Mouse (Mus musculus): ENCODE measurements around the gene Arl6. TPM values are rescaled to one million over a fixed set of nuclear protein-coding genes. Genes with fewer than 3 reads are reported as not detected.
A peak's percentile ranks its signal among the peaks of the same experiment; 100 is the strongest.

Gene Arl6
- polyA plus RNA-seq, 1 experiment from 2014 or later: 34.8 TPM

GRCm38 (mm10) chr16:59604078-59604781 is 35.0 kb downstream of the Arl6 start:
- 43% methylated on average over 15 of the region's 15 CpGs for WGBS
- ATAC-seq (ENCODE audit: insufficient number of reproducible peaks, low FRiP score, low TSS enrichment, low read depth): no peak

GRCm38 (mm10) chr16:59600311-59601251 is 38.6 kb downstream of the Arl6 start, which contains the start of gene Crybg3:
Gene Crybg3, minus strand, starts transcription at chr16:59600979.
- H3K9me3 ChIP-seq (replicated peaks): no peaks in the 10 kb centered on the region
- no peaks in the 10 kb centered on the region for H3K36me3 ChIP-seq
- H3K4me3 ChIP-seq (replicated peaks): peak within 1 kb of the TSS; percentile 78
- H3K4me1 ChIP-seq: peaks cover 36% of the 10 kb centered on the region
- under 1% methylated on average over 90 of the region's 90 CpGs for WGBS
- peak within 1 kb of the TSS; percentile 91 for H3K27ac ChIP-seq (replicated peaks)
- peak within 1 kb of the TSS; percentile 64 for H3K4me2 ChIP-seq (replicated peaks)
- ATAC-seq (ENCODE audit: insufficient number of reproducible peaks, low FRiP score, low TSS enrichment, low read depth): peak; percentile 93
- peak within 1 kb of the TSS; percentile 63 for H3K9ac ChIP-seq
- no peaks in the 10 kb centered on the region for H3K27me3 ChIP-seq

More at GRCm38 (mm10) chr16:59604078-59604781, 35.0 kb downstream of the Arl6 start:
- H3K4me2 ChIP-seq (replicated peaks): peak overlapping the region; percentile 22
- no peak overlapping the region for H3K27ac ChIP-seq (replicated peaks)
- no peaks in the 10 kb centered on the region for H3K9me3 ChIP-seq (replicated peaks)
- no peaks in the 10 kb centered on the region for H3K36me3 ChIP-seq
- H3K9ac ChIP-seq: no peak overlapping the region
- no peak overlapping the region for H3K4me3 ChIP-seq (replicated peaks)
- H3K27me3 ChIP-seq: no peaks in the 10 kb centered on the region
- H3K4me1 ChIP-seq: peaks cover 16% of the 10 kb centered on the region

DNA sequence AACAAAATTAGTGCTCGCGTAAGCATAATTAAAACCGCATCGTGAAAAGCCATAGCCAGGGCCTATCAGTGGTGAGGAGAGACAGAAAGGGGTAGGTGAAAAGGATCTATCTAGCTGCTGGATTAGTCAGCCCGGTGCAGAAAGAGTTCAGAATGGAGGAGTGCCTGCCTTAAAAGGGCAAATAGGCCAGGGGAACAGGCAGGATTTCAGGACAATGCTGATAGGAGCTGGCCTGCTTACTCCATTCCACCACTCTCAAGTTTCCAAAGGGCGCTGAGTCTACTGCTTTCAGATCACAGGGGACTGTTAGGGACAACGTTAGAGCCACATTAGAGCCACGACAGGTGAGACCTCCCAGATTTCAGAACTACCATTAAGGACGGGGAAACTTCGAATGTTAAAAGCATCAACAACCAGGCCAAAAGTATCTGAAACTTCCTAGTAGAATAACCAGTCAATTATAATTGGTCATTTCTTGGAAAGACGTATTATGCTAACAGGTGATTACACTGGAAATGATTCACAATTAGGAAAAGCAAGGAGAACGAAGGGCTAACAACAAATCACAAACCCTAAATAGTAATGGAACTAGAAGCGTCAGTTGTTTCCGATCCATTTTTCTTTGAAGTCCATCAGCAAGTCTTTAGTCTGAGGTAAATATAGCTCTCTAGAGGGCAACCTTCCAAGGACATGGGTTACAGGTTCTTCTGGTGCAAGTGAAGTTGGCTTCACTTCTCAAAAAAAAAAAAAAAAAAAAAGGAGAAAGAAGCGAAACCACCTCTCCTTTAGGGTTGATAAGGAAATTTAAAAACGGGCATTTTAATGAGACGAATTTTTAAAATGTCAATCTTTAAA is 39.6 kb downstream of the Arl6 start:
- ATAC-seq (ENCODE audit: insufficient number of reproducible peaks, low FRiP score, low TSS enrichment, low read depth): no peak
- WGBS: 11% methylated on average over 17 of the region's 17 CpGs
- H3K4me1 ChIP-seq: peaks cover 40% of the 10 kb centered on the region

DNA sequence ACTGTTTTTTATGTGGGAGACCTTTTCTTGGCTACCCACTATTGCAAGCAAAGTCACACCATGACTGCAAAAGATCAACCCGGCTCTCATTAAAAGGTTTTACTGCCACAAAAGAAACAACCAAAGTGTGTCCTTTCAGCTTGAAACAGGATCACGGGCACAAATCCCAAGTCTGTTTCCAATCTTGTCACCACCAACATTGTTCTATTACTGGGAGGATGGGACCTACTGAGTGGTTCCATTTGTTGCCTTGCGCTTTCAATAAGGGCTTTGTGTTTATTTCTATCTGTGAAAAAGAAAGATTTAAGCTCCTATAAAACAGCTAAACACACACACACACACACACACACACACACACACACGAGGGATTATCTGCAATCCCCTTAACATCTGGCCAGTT is 40.2 kb downstream of the Arl6 start:
- H3K36me3 ChIP-seq: no peaks in the 10 kb centered on the region
- no peaks in the 10 kb centered on the region for H3K9me3 ChIP-seq (replicated peaks)
- peak overlapping the region; percentile 64 for H3K4me2 ChIP-seq (replicated peaks)
- ATAC-seq (ENCODE audit: insufficient number of reproducible peaks, low FRiP score, low TSS enrichment, low read depth): no peak
- H3K4me3 ChIP-seq (replicated peaks): peak overlapping the region; percentile 78
- no peak overlapping the region for H3K9ac ChIP-seq
- 18% methylated on average over 4 of the region's 4 CpGs for WGBS
- H3K27ac ChIP-seq (replicated peaks): no peak overlapping the region
- peaks cover 38% of the 10 kb centered on the region for H3K4me1 ChIP-seq
- H3K27me3 ChIP-seq: no peaks in the 10 kb centered on the region

More for the DNA sequence above, 39.6 kb downstream of the Arl6 start:
- Histone ChIP-seq H3K9ac (no peak overlapping the region; the same call in 1 of the 2 replicates), H3K4me3 (replicated peaks) (peak overlapping the region; percentile 78), H3K36me3 (no peaks in the 10 kb centered on the region), H3K4me2 (replicated peaks) (peak overlapping the region; percentile 64), H3K27ac (replicated peaks) (peak overlapping the region; percentile 91), H3K9me3 (replicated peaks) (no peaks in the 10 kb centered on the region), H3K27me3 (no peaks in the 10 kb centered on the region)

- no peak for ATAC-seq (ENCODE audit: insufficient number of reproducible peaks, low FRiP score, low TSS enrichment, low read depth)
- Histone ChIP-seq H3K9ac (no peak overlapping the region), H3K27ac (replicated peaks) (no peak overlapping the region), H3K4me2 (replicated peaks) (no peak overlapping the region), H3K27me3 (no peaks in the 10 kb centered on the region), H3K4me3 (replicated peaks) (no peak overlapping the region), H3K9me3 (replicated peaks) (no peaks in the 10 kb centered on the region), H3K4me1 (peaks cover 37% of the 10 kb centered on the region), H3K36me3 (no peaks in the 10 kb centered on the region)
- WGBS: 75% methylated on average over 6 of the region's 6 CpGs
Measured at GRCm38 (mm10) chr16:59597256-59597655, 41.9 kb downstream of the Arl6 start.

- no peak overlapping the region for H3K4me3 ChIP-seq (replicated peaks)
- peak; percentile 41 for ATAC-seq (ENCODE audit: insufficient number of reproducible peaks, low FRiP score, low TSS enrichment, low read depth)
- H3K27ac ChIP-seq (replicated peaks): peak overlapping the region; percentile 78; the same call in 1 of the 2 replicates
- H3K9me3 ChIP-seq (replicated peaks): no peaks in the 10 kb centered on the region
- no peaks in the 10 kb centered on the region for H3K36me3 ChIP-seq
- peaks cover 40% of the 10 kb centered on the region for H3K4me1 ChIP-seq
- H3K27me3 ChIP-seq: no peaks in the 10 kb centered on the region
- H3K4me2 ChIP-seq (replicated peaks): no peak overlapping the region
- H3K9ac ChIP-seq: no peak overlapping the region
- WGBS: 50% methylated on average over 3 of the region's 3 CpGs
Measured at GRCm38 (mm10) chr16:59594714-59595113, 44.5 kb downstream of the Arl6 start.

DNA sequence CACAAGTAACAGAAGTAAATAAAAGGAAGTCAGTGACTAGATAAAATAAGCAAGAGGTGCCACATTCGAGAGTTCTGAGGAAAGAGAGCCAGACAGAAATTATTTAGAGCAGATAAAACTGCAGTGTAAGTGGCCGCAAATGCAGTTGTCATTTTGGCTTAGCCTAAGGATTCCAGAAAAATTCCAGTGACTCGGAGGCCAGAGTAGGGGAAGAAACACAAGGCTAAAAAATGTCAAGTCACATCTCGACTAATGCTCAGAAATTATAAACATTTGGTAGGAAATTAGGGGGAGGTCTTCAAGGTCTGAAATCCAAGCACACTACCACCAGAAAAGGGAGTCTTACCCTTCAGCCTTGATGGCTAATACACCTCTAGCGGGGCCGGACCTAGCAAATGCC is 48.4 kb downstream of the Arl6 start:
- H3K4me3 ChIP-seq (replicated peaks): no peak overlapping the region
- WGBS: 31% methylated on average over 6 of the region's 6 CpGs
- H3K36me3 ChIP-seq: no peaks in the 10 kb centered on the region
- no peaks in the 10 kb centered on the region for H3K27me3 ChIP-seq
- no peak for ATAC-seq (ENCODE audit: insufficient number of reproducible peaks, low FRiP score, low TSS enrichment, low read depth)
- peaks cover 32% of the 10 kb centered on the region for H3K4me1 ChIP-seq
- H3K4me2 ChIP-seq (replicated peaks): no peak overlapping the region
- H3K9ac ChIP-seq: no peak overlapping the region
- no peaks in the 10 kb centered on the region for H3K9me3 ChIP-seq (replicated peaks)
- H3K27ac ChIP-seq (replicated peaks): no peak overlapping the region

DNA sequence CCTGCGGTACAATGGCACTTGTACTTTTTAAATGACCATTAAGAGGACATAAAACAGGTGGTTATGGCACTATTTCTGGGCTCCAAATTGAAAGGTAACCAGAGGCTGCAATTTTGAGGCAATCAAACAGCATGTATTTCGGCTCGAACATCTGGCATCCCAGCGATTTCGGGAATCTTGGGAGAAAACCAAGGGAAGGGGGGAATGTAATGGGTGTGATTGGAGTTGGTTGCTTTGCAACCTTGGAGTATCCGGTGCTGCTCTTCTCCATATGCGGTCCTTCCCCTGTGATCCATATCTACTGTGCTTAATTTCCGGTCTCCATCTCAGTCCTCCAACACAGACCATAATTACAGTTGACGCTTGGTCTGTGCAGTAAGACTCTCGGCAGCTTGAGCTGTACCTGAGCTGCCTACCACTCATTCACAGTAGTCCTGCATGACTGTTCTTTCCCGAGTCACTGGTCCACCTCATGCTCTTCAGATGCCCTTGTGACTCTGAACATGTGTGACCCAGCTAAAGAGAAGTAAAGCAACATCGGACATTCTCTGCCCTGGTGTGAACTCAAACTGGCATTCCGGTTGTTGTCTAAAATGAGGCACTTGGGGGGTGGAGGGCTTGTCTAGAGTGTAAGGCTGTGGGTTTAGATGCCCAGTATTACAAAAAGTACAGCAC is 50.7 kb downstream of the Arl6 start:
- no peak overlapping the region for H3K4me2 ChIP-seq (replicated peaks)
- ATAC-seq (ENCODE audit: insufficient number of reproducible peaks, low FRiP score, low TSS enrichment, low read depth): no peak
- WGBS: 88% methylated on average over 13 of the region's 13 CpGs
- no peaks in the 10 kb centered on the region for H3K27me3 ChIP-seq
- H3K9me3 ChIP-seq (replicated peaks): no peaks in the 10 kb centered on the region
- H3K9ac ChIP-seq: no peak overlapping the region
- no peak overlapping the region for H3K4me3 ChIP-seq (replicated peaks)
- H3K4me1 ChIP-seq: peaks cover 24% of the 10 kb centered on the region
- H3K27ac ChIP-seq (replicated peaks): no peak overlapping the region
- no peaks in the 10 kb centered on the region for H3K36me3 ChIP-seq

- 62% methylated on average over 10 of the region's 10 CpGs for WGBS
- no peak overlapping the region for H3K9ac ChIP-seq
Measured at GRCm38 (mm10) chr16:59587816-59588215, 51.4 kb downstream of the Arl6 start.

DNA sequence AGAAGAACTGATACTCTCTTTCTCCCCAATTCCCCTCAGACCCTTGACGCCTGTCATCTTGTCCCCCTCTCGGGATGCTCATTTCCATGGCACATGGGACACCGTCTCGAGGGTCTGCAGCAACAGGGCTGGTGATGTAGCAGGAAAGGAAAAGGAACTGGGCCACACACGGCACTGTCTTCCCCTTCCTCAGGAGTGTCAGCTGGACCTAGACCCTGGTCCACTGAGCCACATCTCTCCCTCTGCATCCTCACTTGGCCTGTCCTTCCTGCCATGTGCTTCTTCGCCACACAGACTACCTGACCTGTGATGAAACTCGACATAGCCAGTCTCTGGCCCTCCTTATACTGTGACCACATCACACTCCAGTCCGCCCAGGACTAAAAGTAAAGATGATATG is 52.3 kb downstream of the Arl6 start:
- no peaks in the 10 kb centered on the region for H3K36me3 ChIP-seq
- H3K27me3 ChIP-seq: no peaks in the 10 kb centered on the region
- WGBS: 85% methylated on average over 8 of the region's 8 CpGs
- no peak for ATAC-seq (ENCODE audit: insufficient number of reproducible peaks, low FRiP score, low TSS enrichment, low read depth)
- H3K9ac ChIP-seq: no peak overlapping the region
- H3K4me2 ChIP-seq (replicated peaks): no peak overlapping the region
- no peak overlapping the region for H3K4me3 ChIP-seq (replicated peaks)
- no peak overlapping the region for H3K27ac ChIP-seq (replicated peaks)
- peaks cover 25% of the 10 kb centered on the region for H3K4me1 ChIP-seq
- no peaks in the 10 kb centered on the region for H3K9me3 ChIP-seq (replicated peaks)

More at GRCm38 (mm10) chr16:59587816-59588215, 51.4 kb downstream of the Arl6 start:
- Histone ChIP-seq H3K9me3 (replicated peaks) (no peaks in the 10 kb centered on the region), H3K27me3 (no peaks in the 10 kb centered on the region), H3K27ac (replicated peaks) (no peak overlapping the region), H3K36me3 (no peaks in the 10 kb centered on the region), H3K4me1 (peaks cover 25% of the 10 kb centered on the region), H3K4me2 (replicated peaks) (no peak overlapping the region), H3K4me3 (replicated peaks) (no peak overlapping the region)
- ATAC-seq (ENCODE audit: insufficient number of reproducible peaks, low FRiP score, low TSS enrichment, low read depth): no peak

Measured in embryonic facial prominence, embryonic 15.5 days (tissue).